Mouse (Mus musculus) frontal cortex, postnatal 14 days (tissue): Measurements from ENCODE around the gene Krcc1.

Source experiments
- DNase-seq, 2 experiments: peaks; one replicate each; pipeline ENCODE4 v3.0.0; 2022; ENCODE audit warnings: low spot score in 2 of 2

The Krcc1 gene

DNA sequence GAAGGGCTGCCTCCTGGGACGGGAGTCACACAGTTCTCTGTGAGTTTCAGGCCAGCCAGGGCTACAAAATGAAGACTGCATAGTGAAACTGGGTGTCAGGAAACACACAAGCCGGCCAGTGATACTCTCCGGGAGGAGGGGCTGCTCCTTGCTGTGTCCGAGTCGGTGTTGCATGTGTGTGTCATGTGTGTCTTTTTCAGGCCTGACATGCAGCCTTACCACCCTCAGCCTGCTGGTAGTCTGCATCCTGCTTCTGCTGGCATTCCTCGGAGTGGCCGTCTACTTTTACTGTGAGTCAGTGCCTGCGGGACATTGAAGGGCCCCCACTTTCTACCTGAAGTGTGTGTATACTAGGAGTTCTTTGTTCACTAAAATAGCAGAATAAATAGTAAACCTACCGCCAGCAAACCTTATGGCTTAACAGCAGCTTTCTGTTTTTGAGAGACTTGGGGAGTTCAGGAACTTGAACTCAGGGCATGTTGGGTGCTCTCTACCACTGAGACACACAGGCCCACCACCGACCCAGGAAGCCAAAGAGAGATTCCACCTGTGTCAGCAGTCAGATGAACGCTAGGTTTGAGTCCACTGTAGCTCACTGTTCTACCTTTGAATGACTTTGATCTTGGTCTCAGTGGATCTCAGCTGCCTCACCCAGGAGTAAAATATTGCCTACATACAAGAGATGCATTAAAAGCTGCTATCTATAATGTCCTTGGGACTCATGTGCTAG lies 60.9 kb downstream of the Krcc1 start:
- DNase-seq: no peak

DNA sequence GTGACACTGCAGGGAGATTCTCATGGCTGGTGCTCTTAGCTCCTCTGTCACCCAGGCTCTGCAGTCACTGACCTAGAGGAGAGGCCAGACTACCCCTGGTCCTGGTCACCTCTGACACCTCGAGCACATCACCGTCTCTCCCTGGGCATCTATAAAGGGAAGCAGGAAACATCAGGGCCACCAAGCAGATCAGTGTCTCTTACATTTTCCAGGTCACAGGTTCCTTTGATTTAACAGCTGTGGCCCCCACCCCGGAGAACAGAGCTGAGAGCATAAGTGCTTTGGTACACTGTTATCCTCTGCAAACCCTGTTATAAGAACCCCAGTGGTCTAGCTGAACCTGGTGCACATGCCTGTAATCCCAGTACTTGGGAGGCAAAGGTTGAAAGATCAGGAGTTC lies 61.6 kb downstream of the Krcc1 start:
- DNase-seq: no peak

DNA sequence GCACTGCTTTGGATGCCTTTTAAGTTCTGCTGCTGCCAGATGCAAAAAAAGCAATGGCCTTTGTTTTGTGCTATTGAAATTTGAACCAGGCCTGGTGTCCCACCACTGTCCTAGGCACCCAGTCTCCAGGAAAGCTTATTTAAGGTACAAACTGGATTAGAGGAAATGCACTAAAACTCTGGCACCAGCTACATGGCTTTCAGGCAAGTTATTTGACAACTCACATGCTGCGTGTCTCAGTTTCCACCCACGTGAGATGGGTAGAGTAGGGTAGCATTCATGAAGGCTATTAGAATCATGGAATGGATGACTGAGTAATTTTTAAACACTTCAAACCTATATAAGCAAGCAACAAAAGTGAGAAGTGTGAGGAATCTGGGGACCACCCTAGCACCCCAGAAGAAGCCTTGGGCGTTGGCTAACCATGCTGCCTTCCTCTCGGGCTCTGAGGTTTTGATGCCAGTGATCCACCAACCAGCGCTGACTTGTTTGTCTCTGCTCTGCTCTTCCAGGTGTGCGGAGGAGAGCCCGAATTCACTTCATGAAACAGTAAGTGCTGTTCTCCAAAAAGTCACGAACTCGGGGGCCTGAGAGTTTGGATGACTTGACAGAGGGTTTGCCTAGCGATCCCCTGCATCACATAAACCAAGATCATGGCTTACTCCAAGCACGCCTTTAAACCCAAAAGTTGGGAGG lies 62.2 kb downstream of the Krcc1 start:
- DNase-seq: no peak
